Mouse (Mus musculus) small intestine, adult 2 months (tissue): ENCODE results near the gene Olfr549.

ENCODE experiments used
- CTCF ChIP-seq: fragments of 200-500 bp; IDR thresholded peaks from 2 replicates; pipeline ENCODE4 v1.5.1; 2012; ENCODE audit warnings: low read depth, mild to moderate bottlenecking, control low read depth, inconsistent platforms, low read length, moderate library complexity, mixed read lengths; ENCODE audit not compliant: insufficient replicate concordance, insufficient read length; ENCODE audit errors: extremely low read depth
- POLR2A ChIP-seq: fragments of 200-500 bp; IDR thresholded peaks from 2 replicates; pipeline ENCODE4 v1.6.1; 2012; ENCODE audit warnings: low read depth, mild to moderate bottlenecking, control low read depth, inconsistent platforms, low read length, moderate library complexity

- peak; percentile 74; the same call in 1 of the 2 replicates for TF ChIP-seq CTCF
- no peak for TF ChIP-seq POLR2A
These were observed 42.8 kb upstream of the Olfr549 start for GRCm38 (mm10) chr7:102506848-102507247.
